Mouse (Mus musculus) midbrain, embryonic 11.5 days (tissue): Measurements from ENCODE around the gene Mnt. TPM values are rescaled to one million over a fixed set of nuclear protein-coding genes. Genes with fewer than 3 reads are reported as not detected.
"Not testable (repeated sequence)": the region's sequence is repeated elsewhere in the genome, so short reads cannot be mapped to it uniquely, and the experiment has no call there.

ENCODE experiments used
- ATAC-seq: fragments of 200-750 bp; cut with Nextera tagmentation; 2 replicates; pipeline ENCODE4 v1.8.0; 2017; ENCODE audit warnings: moderate TSS enrichment, moderate library complexity; ENCODE audit not compliant: low FRiP score
- DNase-seq: peaks from one replicate; pipeline ENCODE4 v3.0.0; 2015; ENCODE audit warnings: low spot score; ENCODE audit errors: missing footprints
- H3K27ac ChIP-seq: fragments of 300-500 bp; sonication (generic); 2 replicates; pipeline ENCODE4 v1.5.1; 2014; ENCODE audit warnings: low read depth, low read length
- H3K27me3 ChIP-seq: fragments of 300-500 bp; sonication (generic); 2 replicates; pipeline ENCODE4 v1.6.1; 2014; ENCODE audit warnings: mild to moderate bottlenecking, low read length, moderate library complexity, mixed read lengths; ENCODE audit not compliant: control insufficient read depth, insufficient read depth
- H3K36me3 ChIP-seq: fragments of 300-500 bp; sonication (generic); 2 replicates; pipeline ENCODE4 v1.6.1; 2014; ENCODE audit warnings: mild to moderate bottlenecking, low read length, moderate library complexity, mixed read lengths; ENCODE audit not compliant: control insufficient read depth, insufficient read depth
- H3K4me1 ChIP-seq: fragments of 300-500 bp; sonication (generic); 2 replicates; pipeline ENCODE4 v1.6.1; 2014; ENCODE audit warnings: low read length; ENCODE audit not compliant: control insufficient read depth, insufficient read depth
- H3K4me2 ChIP-seq: fragments of 300-500 bp; sonication (generic); 2 replicates; pipeline ENCODE4 v1.6.1; 2014; ENCODE audit warnings: mild to moderate bottlenecking, moderate library complexity
- H3K4me3 ChIP-seq: fragments of 300-500 bp; sonication (generic); 2 replicates; pipeline ENCODE4 v1.5.1; 2014; ENCODE audit warnings: low read depth, low read length
- H3K9ac ChIP-seq: fragments of 300-500 bp; sonication (generic); 2 replicates; pipeline ENCODE4 v1.6.1; 2014; ENCODE audit warnings: low read length
- H3K9me3 ChIP-seq: fragments of 300-500 bp; sonication (generic); 2 replicates; pipeline ENCODE4 v1.6.1; 2016; ENCODE audit warnings: low read length; ENCODE audit not compliant: control insufficient read depth
- WGBS: fragments of 180-500 bp; shearing (Covaris S2); extraction: QIAGEN DNeasy Blood & Tissue Kit; methylation state at CpG from one replicate; pipeline ENCODE4 v1.1.7; 2014; 5-methylcytosine and 5-hydroxymethylcytosine counted together
- polyA plus RNA-seq: library from polyadenylated mRNA; unstranded; fragments of >200 nt; fragmentation: Nextera tagmentation; extraction: Ambion mirVana; gene quantifications from 2 replicates; pipeline ENCODE4 v1.2.1, GENCODE M21; 2014

Gene Mnt
- 3.7 and 4.5 TPM in 2 replicates for polyA plus RNA-seq

DNA sequence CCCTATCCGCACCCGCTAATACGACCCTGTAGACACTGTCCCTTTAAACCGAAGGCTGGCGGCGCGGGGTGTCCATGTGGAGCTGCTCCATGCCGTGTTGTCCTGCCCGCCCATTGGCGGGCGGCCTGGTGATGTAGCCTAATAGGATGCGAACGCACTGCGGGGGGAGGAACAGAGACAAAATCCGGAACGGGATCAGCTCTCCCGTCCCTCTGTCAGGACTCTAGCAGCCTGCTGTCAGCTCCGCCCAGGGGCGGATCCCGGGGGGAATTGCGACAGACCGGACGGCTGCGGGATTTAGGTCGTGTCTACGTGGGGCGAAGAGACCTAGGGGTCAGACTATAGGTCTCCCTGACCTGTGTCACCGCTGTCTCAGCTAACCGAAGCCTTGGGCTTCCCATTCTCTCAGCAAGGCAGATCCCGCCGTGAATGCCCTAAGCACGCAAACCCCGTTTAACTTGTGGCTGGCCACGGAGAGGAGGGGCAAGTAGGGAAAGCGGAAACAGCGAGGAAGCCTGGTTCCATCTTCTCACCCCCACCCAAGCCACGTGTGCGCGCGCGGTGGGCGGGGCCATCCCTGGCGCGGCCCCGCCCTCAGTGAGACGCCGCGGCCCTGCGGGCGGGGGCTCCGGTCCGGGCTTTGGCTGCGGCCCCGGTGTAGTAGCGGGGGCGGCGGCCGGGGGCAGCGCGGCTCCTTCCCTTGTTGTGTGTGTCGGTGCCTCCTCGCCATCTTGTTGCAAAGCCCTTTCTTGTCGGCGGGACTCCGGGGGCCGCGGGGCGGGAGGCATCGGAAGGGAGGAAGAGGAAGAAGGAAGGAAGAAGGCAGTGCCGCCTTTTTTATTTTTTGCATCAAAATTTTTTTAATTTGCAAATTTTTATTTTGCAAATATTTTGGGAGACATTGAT lies at the start of gene Mnt:
Mnt (plus strand) TSS at position 665 of the 906 bp plus-strand sequence.
- under 1% methylated on average over 70 of the region's 70 CpGs for WGBS
- peak; percentile 90 for ATAC-seq
- Histone ChIP-seq H3K4me1 (peaks cover 20% of the 10 kb centered on the region), H3K9me3 (no peaks in the 10 kb centered on the region), H3K27me3 (no peaks in the 10 kb centered on the region), H3K4me3 (peak within 1 kb of the TSS; percentile 81), H3K4me2 (peak within 1 kb of the TSS; percentile 87), H3K27ac (peak within 1 kb of the TSS; percentile 87), H3K36me3 (no peaks in the 10 kb centered on the region), H3K9ac (peak within 1 kb of the TSS; percentile 86)
- DNase-seq: peak; percentile 100

GRCm38 (mm10) chr11:74792874-74793273 lies 37.8 kb upstream of the Mnt start:
- WGBS: 94% methylated on average over 4 of the region's 4 CpGs
- Histone ChIP-seq H3K27ac (no peak overlapping the region), H3K4me2 (no peak overlapping the region), H3K36me3 (peaks cover 18% of the 10 kb centered on the region; the same call in 1 of the 2 replicates), H3K4me1 (no peaks in the 10 kb centered on the region), H3K27me3 (no peaks in the 10 kb centered on the region), H3K9me3 (no peaks in the 10 kb centered on the region), H3K4me3 (no peak overlapping the region), H3K9ac (no peak overlapping the region)
- ATAC-seq (no peak), DNase-seq (no peak)

DNA sequence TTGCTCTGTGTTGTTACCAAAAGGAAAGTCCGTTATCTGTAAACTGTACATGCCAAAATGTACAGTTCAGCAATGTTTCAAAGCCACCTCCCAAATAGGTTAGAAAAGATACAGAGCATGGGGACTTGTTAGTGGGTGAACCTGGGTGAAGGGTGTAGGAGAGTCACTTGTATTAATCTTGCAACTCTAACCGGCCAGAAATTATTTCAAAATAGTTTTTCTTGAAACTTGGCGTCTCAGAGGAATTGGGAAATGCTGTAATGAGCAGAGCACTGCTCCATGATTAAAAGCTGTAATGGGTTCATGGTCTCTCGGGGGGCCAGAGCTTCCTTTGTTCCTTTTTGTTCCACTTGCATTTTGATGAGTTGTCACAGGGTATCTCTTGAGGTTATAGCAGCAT lies 30.1 kb upstream of the Mnt start:
- Histone ChIP-seq H3K9ac (no peak overlapping the region), H3K4me3 (no peak overlapping the region), H3K9me3 (no peaks in the 10 kb centered on the region), H3K4me2 (no peak overlapping the region), H3K27ac (no peak overlapping the region), H3K4me1 (no peaks in the 10 kb centered on the region), H3K36me3 (peaks cover 10% of the 10 kb centered on the region; the same call in 1 of the 2 replicates), H3K27me3 (no peaks in the 10 kb centered on the region)
- 91% methylated on average over 4 of the region's 4 CpGs for WGBS
- ATAC-seq (no peak), DNase-seq (no peak)

GRCm38 (mm10) chr11:74804081-74804627 lies 26.6 kb upstream of the Mnt start:
- Histone ChIP-seq H3K4me2 (no peak overlapping the region), H3K9ac (no peak overlapping the region), H3K27ac (no peak overlapping the region), H3K27me3 (no peaks in the 10 kb centered on the region), H3K9me3 (no peaks in the 10 kb centered on the region), H3K4me1 (no peaks in the 10 kb centered on the region), H3K4me3 (no peak overlapping the region), H3K36me3 (peaks cover 6% of the 10 kb centered on the region)
- no peak for ATAC-seq
- peak; percentile 73 for DNase-seq
- 92% methylated on average over 3 of the region's 3 CpGs for WGBS

DNA sequence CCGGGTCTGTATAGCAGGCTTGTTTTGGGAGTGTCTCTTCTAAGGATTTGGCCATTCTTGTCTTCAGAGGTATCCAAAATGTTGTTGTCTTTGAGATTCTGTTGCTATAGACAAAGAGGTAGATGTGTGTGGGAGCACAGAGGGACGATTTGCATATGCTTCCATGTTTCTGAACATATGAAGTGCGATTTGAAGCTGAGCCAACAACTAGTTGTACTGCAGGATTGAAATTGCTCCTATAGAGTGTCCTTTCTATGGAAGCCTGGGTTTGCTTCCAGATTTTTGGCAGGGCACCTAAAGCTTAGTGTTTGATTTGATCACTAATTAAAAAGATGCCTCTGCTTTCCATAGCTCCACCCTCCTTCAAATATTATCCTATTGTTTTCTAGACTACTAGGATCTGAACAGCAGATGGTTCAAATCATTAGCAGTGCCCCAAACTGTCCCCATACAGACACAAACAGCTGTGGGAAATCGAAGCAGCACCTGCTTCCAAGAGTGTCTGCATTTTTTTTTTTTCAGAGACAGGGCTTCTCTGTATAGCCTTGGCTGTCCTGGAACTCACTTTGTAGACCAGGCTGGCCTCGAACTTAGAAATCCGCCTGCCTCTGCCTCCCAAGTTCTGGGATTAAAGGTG lies 23.4 kb upstream of the Mnt start:
- H3K36me3 ChIP-seq: peaks cover 6% of the 10 kb centered on the region
- H3K9me3 ChIP-seq: no peaks in the 10 kb centered on the region
- no peaks in the 10 kb centered on the region for H3K4me1 ChIP-seq
- DNase-seq: peak; percentile 53
- no peaks in the 10 kb centered on the region for H3K27me3 ChIP-seq
- no peak overlapping the region for H3K9ac ChIP-seq
- no peak overlapping the region for H3K27ac ChIP-seq
- 93% methylated on average over 6 of the region's 6 CpGs for WGBS
- H3K4me3 ChIP-seq: no peak overlapping the region
- no peak overlapping the region for H3K4me2 ChIP-seq
- ATAC-seq: no peak

DNA sequence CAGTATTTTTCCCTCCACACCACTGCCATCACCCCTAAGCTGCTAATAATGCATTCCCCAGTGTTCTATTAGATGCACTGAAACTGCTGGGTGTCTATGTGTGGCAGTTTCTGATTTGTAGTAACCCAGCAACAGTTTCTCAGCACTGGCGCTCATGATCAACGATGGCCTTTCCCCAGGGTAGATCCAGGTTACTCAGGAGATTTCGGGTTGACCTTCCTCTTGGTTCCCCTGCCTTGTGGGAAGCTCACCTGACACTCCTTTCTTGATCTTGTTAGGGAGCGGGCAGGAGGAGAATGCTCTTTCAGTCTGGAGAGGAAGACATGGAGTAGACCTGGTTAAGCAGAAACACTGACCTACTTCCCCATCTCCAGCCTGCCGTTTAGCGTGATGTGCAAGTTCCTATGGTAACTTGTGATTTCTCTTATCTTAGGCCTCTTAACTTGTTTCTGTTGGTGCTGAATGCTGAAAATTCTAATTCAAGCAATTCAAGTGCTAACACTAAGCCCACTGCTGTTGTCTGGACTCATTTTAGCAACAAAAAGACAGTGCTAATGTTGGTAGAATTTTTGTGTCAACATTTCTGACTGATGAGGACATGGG lies 22.4 kb upstream of the Mnt start:
- DNase-seq (peak; percentile 54), ATAC-seq (no peak)
- Histone ChIP-seq H3K4me3 (no peak overlapping the region), H3K36me3 (peaks cover 6% of the 10 kb centered on the region), H3K4me2 (no peak overlapping the region), H3K9me3 (no peaks in the 10 kb centered on the region), H3K9ac (no peak overlapping the region), H3K4me1 (no peaks in the 10 kb centered on the region), H3K27me3 (no peaks in the 10 kb centered on the region), H3K27ac (no peak overlapping the region)
- WGBS: 95% methylated on average over 6 of the region's 6 CpGs

DNA sequence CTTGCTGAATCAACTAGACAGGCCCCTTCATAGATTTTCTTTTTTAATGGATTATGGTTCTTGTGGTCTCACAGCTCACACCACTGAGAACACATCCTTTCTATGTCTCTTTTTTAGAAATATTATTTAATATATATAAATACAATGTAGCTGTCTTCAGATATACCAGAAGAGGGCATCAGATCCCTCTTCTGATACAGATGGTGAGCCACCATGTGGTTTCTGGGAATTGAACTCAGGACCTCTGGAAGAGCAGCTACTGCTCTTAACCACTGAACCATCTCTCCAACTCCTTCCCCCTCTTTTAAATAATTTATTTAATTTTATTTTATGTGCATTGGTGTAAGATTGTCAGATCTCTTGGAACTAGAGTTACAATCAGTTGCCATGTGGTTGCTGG lies 20.6 kb upstream of the Mnt start:
- no peak for ATAC-seq
- no peaks in the 10 kb centered on the region for H3K4me1 ChIP-seq
- no peaks in the 10 kb centered on the region for H3K27me3 ChIP-seq
- H3K36me3 ChIP-seq: peaks cover 4% of the 10 kb centered on the region
- H3K9ac ChIP-seq: no peak overlapping the region
- H3K4me3 ChIP-seq: no peak overlapping the region
- H3K4me2 ChIP-seq: no peak overlapping the region
- no peak overlapping the region for H3K27ac ChIP-seq
- no peak for DNase-seq
- no peaks in the 10 kb centered on the region for H3K9me3 ChIP-seq

DNA sequence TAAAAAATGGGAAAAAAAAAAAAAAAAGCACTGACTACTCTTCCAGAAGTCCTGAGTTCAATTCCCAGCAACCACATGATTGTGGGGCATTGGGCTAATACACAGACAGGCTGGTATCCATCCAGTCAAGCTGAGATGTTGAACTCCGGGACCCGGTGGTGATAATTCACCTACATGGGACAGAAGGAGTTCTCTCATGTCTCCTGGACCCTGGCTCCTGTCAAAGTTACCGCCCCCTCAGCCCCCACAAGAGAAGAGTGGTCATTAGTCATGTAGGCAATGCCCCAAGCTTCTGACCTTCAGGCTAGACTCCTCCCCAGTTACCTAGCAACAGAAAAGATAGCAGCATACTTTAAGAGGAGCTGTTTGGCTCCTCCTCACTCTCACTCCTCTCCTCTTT lies 19.7 kb upstream of the Mnt start:
- not testable (repeated sequence) for H3K27me3 ChIP-seq, H3K4me3 ChIP-seq, H3K9me3 ChIP-seq, DNase-seq, H3K27ac ChIP-seq, H3K4me1 ChIP-seq, H3K4me2 ChIP-seq, H3K36me3 ChIP-seq, ATAC-seq, H3K9ac ChIP-seq
- WGBS: 90% methylated on average over 3 of the region's 3 CpGs

GRCm38 (mm10) chr11:74811538-74811937 lies 19.2 kb upstream of the Mnt start:
- Histone ChIP-seq H3K27ac (no peak overlapping the region), H3K4me2 (no peak overlapping the region), H3K9me3 (no peaks in the 10 kb centered on the region), H3K4me3 (no peak overlapping the region), H3K36me3 (peaks cover 4% of the 10 kb centered on the region), H3K9ac (no peak overlapping the region), H3K4me1 (no peaks in the 10 kb centered on the region), H3K27me3 (no peaks in the 10 kb centered on the region)
- DNase-seq (no peak), ATAC-seq (no peak)
- 86% methylated on average over 5 of the region's 5 CpGs for WGBS
